Mouse (Mus musculus) liver, adult 2 months (tissue): Measurements from ENCODE around the gene Sec24b. TPM values are rescaled to one million over a fixed set of nuclear protein-coding genes. Genes with fewer than 3 reads are reported as not detected.

Experiments
- DNase-seq: peaks from one replicate; pipeline ENCODE4 v3.0.0-alpha.2; 2011; ENCODE audit warnings: low read depth, low spot score; ENCODE audit errors: extremely low read depth
- H3K27ac ChIP-seq: fragments of 200-500 bp; replicated peaks from 2 replicates; pipeline ENCODE4 v1.5.1; 2012; ENCODE audit warnings: low read depth, mild to moderate bottlenecking, control low read depth, inconsistent platforms, low read length; ENCODE audit not compliant: insufficient read depth
- H3K27me3 ChIP-seq: fragments of 200-500 bp; 2 replicates; pipeline ENCODE4 v1.6.1; 2012; ENCODE audit warnings: mild to moderate bottlenecking, moderate library complexity, low read length, inconsistent platforms; ENCODE audit not compliant: control insufficient read depth, insufficient read depth
- H3K36me3 ChIP-seq: fragments of 200-500 bp; 2 replicates; pipeline ENCODE4 v1.6.1; 2012; ENCODE audit warnings: low read length, inconsistent platforms; ENCODE audit not compliant: control insufficient read depth, insufficient read depth
- H3K4me1 ChIP-seq: fragments of 200-500 bp; 2 replicates; pipeline ENCODE4 v1.6.1; 2011; ENCODE audit warnings: low read length; ENCODE audit not compliant: control insufficient read depth, insufficient read depth
- H3K4me3 ChIP-seq: fragments of 200-500 bp; 2 replicates; pipeline ENCODE4 v1.5.1; 2011; ENCODE audit warnings: low read depth, mild to moderate bottlenecking, control low read depth, low read length, moderate library complexity; ENCODE audit not compliant: insufficient read depth
- H3K79me2 ChIP-seq: fragments of 200-500 bp; 2 replicates; pipeline ENCODE4 v1.6.1; 2012; ENCODE audit warnings: inconsistent platforms, mild to moderate bottlenecking, low read length, moderate library complexity; ENCODE audit not compliant: control insufficient read depth, insufficient read depth
- H3K9ac ChIP-seq: fragments of 200-500 bp; 2 replicates; pipeline ENCODE4 v1.6.1; 2012; ENCODE audit warnings: low read depth, mild to moderate bottlenecking, control low read depth, inconsistent platforms, low read length
- CTCF ChIP-seq: fragments of 200-500 bp; IDR thresholded peaks from 2 replicates; pipeline ENCODE4 v1.5.1; 2011; ENCODE audit warnings: low read depth, low read length, control low read depth
- POLR2A ChIP-seq: fragments of 200-500 bp; IDR thresholded peaks from 2 replicates; pipeline ENCODE4 v1.6.1; 2011; ENCODE audit warnings: low read length, control low read depth; ENCODE audit not compliant: insufficient read depth; ENCODE audit errors: extremely low read depth
- WGBS: fragments of 180-500 bp; shearing (Covaris S2); methylation state at CpG from one replicate; pipeline ENCODE4 v1.1.7; 2018; 5-methylcytosine and 5-hydroxymethylcytosine counted together
- polyA plus RNA-seq: library from polyadenylated mRNA; depleted of rRNA; stranded (reverse); fragments of >200 nt; gene quantifications from 2 replicates; pipeline ENCODE4 v1.2.3, GENCODE M21; 2012; rRNA removed
- total RNA-seq: library from RNA; depleted of rRNA; stranded (reverse); fragments of >200 nt; gene quantifications from 2 replicates; pipeline ENCODE4 v1.2.3, GENCODE M21; 2014; rRNA removed

The Sec24b gene
- total RNA-seq (7.9 and 13.0 TPM in 2 replicates), polyA plus RNA-seq (12.2 and 15.8 TPM in 2 replicates)

DNA sequence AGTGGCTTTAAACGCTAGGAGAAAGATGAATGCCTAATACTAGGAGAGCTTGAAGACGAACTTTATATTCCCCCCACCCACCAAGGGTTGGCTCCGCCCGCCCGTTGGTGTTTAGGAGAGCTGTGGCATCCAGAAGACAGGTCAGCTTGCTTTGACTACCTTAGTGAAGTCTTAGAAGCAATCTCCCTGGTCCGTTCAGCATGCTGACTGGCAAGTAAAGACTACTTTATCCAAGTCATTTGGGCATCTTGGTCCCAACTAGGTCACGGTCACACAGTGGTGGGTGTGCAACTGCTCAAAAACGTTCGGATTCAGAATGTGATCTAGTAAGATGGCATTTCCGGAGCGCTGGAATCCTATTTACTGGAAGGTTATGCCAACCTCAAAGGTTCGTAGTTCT, at the start of gene Sec24b:
Gene Sec24b, minus strand, starts transcription at position 273 of the 400 bp plus-strand sequence.
- Histone ChIP-seq H3K36me3 (no peaks in the 10 kb centered on the region), H3K79me2 (peaks cover 21% of the 10 kb centered on the region), H3K27ac (peak within 1 kb of the TSS; percentile 62), H3K4me3 (peak within 1 kb of the TSS; percentile 94), H3K9ac (peak within 1 kb of the TSS; percentile 94), H3K4me1 (peaks cover 14% of the 10 kb centered on the region), H3K27me3 (no peaks in the 10 kb centered on the region)
- DNase-seq: peak; percentile 21
- no peak for TF ChIP-seq CTCF
- no peak for TF ChIP-seq POLR2A
- WGBS: 14% methylated on average over 12 of the region's 12 CpGs

DNA sequence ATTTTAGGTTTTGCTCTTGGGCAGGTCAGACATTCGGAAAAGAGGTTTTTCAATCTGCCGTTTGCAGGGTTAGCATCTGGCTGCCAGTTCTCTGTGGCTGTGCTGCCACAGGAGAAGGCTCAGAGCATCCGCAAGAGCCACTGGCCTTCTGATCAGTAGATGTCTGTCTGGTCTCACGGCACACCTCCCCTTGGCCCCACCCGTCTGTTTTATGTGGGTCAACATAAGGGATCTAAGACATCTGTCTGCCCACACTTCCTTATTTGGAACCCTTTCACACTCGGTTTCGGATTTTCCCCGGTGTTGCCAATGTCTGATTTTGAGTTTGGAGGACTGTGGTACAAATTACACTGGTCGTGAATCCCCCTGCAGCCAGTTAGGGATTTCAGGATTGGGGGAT, 43.1 kb upstream of the Sec24b start:
- no peak overlapping the region for H3K4me3 ChIP-seq
- no peak overlapping the region for H3K9ac ChIP-seq
- no peaks in the 10 kb centered on the region for H3K27me3 ChIP-seq
- TF ChIP-seq POLR2A (no peak), CTCF (no peak)
- no peak for DNase-seq
- H3K79me2 ChIP-seq: no peaks in the 10 kb centered on the region
- WGBS: 79% methylated on average over 9 of the region's 9 CpGs
- no peaks in the 10 kb centered on the region for H3K4me1 ChIP-seq
- no peak overlapping the region for H3K27ac ChIP-seq
- H3K36me3 ChIP-seq: no peaks in the 10 kb centered on the region

DNA sequence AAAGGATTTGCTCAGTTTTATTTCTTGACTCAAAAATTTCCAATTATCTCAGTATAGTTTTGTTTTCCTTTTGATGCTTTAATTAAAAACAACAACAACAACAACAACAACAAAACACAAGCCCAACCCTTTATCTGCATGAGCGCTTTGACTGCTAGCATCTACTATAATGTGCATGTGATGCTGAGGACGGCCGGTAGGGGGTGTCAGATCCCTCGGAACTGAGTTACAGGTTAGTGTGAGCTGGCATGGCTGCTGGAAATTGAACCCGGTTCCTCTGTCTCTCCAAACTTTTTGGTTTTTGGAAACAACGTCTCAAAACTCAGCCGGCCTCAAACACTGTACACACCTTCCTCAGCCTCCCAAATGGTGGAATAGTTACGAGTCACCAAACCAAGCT, 42.1 kb upstream of the Sec24b start:
- Histone ChIP-seq H3K9ac (no peak overlapping the region), H3K79me2 (no peaks in the 10 kb centered on the region), H3K4me3 (no peak overlapping the region), H3K27me3 (no peaks in the 10 kb centered on the region), H3K36me3 (no peaks in the 10 kb centered on the region), H3K4me1 (no peaks in the 10 kb centered on the region), H3K27ac (no peak overlapping the region)
- DNase-seq: peak; percentile 8
- TF ChIP-seq CTCF (peak; percentile 59), POLR2A (no peak)
- 75% methylated on average over 8 of the region's 8 CpGs for WGBS

DNA sequence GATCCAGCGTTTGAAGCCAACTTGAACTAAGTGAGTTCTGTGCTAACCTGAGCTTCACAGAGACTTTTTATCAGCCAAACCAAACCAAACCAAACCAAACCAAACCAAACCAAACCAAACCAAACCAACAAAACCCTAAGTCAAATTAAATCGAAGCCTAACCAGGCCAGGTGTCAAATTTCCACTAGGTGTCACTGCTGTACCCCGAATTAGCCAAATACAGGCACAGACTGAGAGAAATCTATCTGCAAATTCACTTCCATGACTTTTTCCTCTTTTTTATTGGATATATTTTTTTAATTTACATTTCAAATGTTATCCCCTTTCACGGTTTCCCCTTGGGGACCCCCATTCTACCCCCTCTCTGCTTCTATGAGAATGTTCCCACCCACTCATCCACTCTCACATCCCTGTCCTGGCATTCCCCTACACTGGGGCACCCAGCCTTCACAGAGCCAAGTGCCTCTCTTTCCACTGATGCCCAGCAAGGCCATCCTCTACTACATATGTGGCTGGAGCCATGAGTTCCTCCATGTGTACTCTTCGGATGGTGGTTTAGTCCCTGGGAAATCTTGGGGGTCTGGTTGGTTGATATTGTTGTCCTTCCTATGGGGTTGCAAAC, 33.9 kb upstream of the Sec24b start:
- Histone ChIP-seq H3K4me1 (no peaks in the 10 kb centered on the region), H3K79me2 (no peaks in the 10 kb centered on the region), H3K27ac (no peak overlapping the region), H3K36me3 (no peaks in the 10 kb centered on the region), H3K4me3 (no peak overlapping the region), H3K27me3 (no peaks in the 10 kb centered on the region), H3K9ac (no peak overlapping the region)
- WGBS: 38% methylated on average over 5 of the region's 5 CpGs
- TF ChIP-seq CTCF (peak; percentile 25), POLR2A (no peak)
- peak; percentile 37 for DNase-seq

DNA sequence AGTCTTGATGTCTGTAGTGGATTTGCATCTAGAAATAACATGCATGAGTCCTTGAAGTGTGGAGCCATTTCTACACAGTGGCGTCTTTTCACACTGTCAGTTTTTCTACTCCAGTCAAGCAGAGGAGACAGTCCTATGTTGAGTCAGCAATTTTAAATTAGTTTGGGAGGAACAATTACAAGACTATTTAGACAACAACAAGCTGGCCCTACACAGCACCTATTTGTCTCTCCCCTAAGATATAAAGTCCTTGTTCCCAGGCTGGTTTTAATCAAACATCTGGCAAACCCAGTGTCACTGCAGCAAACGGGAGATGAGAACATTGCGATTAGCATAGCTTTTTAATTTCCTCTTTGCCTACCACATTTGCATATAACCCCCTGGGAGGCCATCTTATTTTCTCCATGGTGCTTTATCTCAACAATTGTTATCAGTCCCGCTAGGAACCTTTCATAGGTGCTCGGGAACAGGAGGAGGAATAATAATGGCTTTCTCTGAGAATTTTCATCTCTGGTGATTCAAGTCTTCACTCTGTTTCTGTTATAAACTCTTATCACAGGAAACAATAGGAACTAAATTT, 32.9 kb upstream of the Sec24b start:
- no peaks in the 10 kb centered on the region for H3K27me3 ChIP-seq
- no peak overlapping the region for H3K27ac ChIP-seq
- TF ChIP-seq CTCF: no peak
- TF ChIP-seq POLR2A: no peak
- H3K79me2 ChIP-seq: no peaks in the 10 kb centered on the region
- H3K36me3 ChIP-seq: no peaks in the 10 kb centered on the region
- H3K9ac ChIP-seq: no peak overlapping the region
- H3K4me1 ChIP-seq: no peaks in the 10 kb centered on the region
- DNase-seq: no peak
- WGBS: 82% methylated on average over 5 of the region's 5 CpGs
- no peak overlapping the region for H3K4me3 ChIP-seq

DNA sequence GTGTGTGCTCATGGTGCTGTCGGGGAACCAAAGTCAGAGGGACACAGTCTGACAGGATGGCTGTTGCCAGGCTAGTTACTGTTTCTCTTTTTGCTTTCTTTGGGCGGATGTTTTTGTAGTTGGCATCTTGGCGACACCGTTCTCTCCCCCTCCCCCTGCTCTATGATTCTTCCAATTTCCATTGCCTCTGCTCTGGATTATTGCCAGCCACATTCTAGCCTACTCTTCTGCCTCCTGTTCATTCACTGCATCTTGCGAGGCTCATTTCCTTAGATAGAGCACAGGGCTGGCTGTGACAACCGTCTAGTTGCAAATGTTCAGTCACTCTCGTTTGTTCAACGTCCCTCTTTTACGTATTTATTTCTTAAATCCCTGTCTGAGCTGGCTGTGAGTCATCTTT, 29.1 kb upstream of the Sec24b start:
- 82% methylated on average over 9 of the region's 9 CpGs for WGBS
- no peaks in the 10 kb centered on the region for H3K79me2 ChIP-seq
- no peak for TF ChIP-seq POLR2A
- H3K9ac ChIP-seq: no peak overlapping the region
- H3K27me3 ChIP-seq: no peaks in the 10 kb centered on the region
- no peak for DNase-seq
- peaks cover 3% of the 10 kb centered on the region; the same call in 1 of the 2 replicates for H3K4me1 ChIP-seq
- H3K4me3 ChIP-seq: no peak overlapping the region
- no peak overlapping the region for H3K27ac ChIP-seq
- no peaks in the 10 kb centered on the region for H3K36me3 ChIP-seq
